Mouse (Mus musculus): ENCODE measurements around the gene Ptpn12. TPM values are rescaled to one million over a fixed set of nuclear protein-coding genes. Genes with fewer than 3 reads are reported as not detected.
A peak's percentile ranks its signal among the peaks of the same experiment; 100 is the strongest.

Ptpn12 gene
- polyA plus RNA-seq, 1 experiment from 2014 or later, result 29.1 TPM

- H3K4me2 ChIP-seq (replicated peaks), result no peak overlapping the region
- no peak for ATAC-seq
- no peaks in the 10 kb centered on the region for H3K36me3 ChIP-seq
- peaks cover 15% of the 10 kb centered on the region for H3K4me1 ChIP-seq (replicated peaks)
- H3K4me3 ChIP-seq (replicated peaks), result no peak overlapping the region
- H3K9ac ChIP-seq (replicated peaks), result no peak overlapping the region
- 95% methylated on average over 4 of the region's 4 CpGs for WGBS
- no peaks in the 10 kb centered on the region for H3K9me3 ChIP-seq
- no peak overlapping the region for H3K27ac ChIP-seq
- H3K27me3 ChIP-seq, result no peaks in the 10 kb centered on the region
Measured at GRCm38 (mm10) chr5:21047114-21047513, 8.6 kb downstream of the Ptpn12 start.

GRCm38 (mm10) chr5:21046150-21047048, 9.3 kb downstream of the Ptpn12 start:
- WGBS, result 95% methylated on average over 7 of the region's 7 CpGs
- Histone ChIP-seq H3K9ac (replicated peaks) (no peak overlapping the region), H3K4me2 (replicated peaks) (no peak overlapping the region), H3K27ac (no peak overlapping the region), H3K36me3 (no peaks in the 10 kb centered on the region), H3K9me3 (no peaks in the 10 kb centered on the region), H3K4me3 (replicated peaks) (no peak overlapping the region), H3K4me1 (replicated peaks) (peaks cover 9% of the 10 kb centered on the region), H3K27me3 (no peaks in the 10 kb centered on the region)
- ATAC-seq, result no peak

GRCm38 (mm10) chr5:21045462-21045861, 10.2 kb downstream of the Ptpn12 start:
- H3K27ac ChIP-seq, result no peak overlapping the region
- H3K9ac ChIP-seq (replicated peaks), result no peak overlapping the region
- no peaks in the 10 kb centered on the region for H3K9me3 ChIP-seq
- H3K4me2 ChIP-seq (replicated peaks), result no peak overlapping the region
- 98% methylated on average over 2 of the region's 2 CpGs for WGBS
- no peak for ATAC-seq
- no peaks in the 10 kb centered on the region for H3K36me3 ChIP-seq
- H3K27me3 ChIP-seq, result no peaks in the 10 kb centered on the region
- 0 out of 2 replicates have a peak, but pooled peaks cover 4% of the 10 kb centered on the region for H3K4me1 ChIP-seq (replicated peaks)
- no peak overlapping the region for H3K4me3 ChIP-seq (replicated peaks)

- no peaks in the 10 kb centered on the region for H3K27me3 ChIP-seq
- H3K4me2 ChIP-seq (replicated peaks), result no peak overlapping the region
- no peak overlapping the region for H3K4me3 ChIP-seq (replicated peaks)
- H3K27ac ChIP-seq, result no peak overlapping the region
- WGBS, result 96% methylated on average over 5 of the region's 5 CpGs
- no peaks in the 10 kb centered on the region for H3K9me3 ChIP-seq
- H3K9ac ChIP-seq (replicated peaks), result no peak overlapping the region
- H3K36me3 ChIP-seq, result no peaks in the 10 kb centered on the region
- H3K4me1 ChIP-seq (replicated peaks), result peaks cover 16% of the 10 kb centered on the region
- ATAC-seq, result no peak
Measured at GRCm38 (mm10) chr5:21038100-21038499, 17.6 kb downstream of the Ptpn12 start.

GRCm38 (mm10) chr5:21035689-21036480, 19.8 kb downstream of the Ptpn12 start:
- no peaks in the 10 kb centered on the region for H3K9me3 ChIP-seq
- ATAC-seq, result no peak

GRCm38 (mm10) chr5:21034388-21034966, 21.2 kb downstream of the Ptpn12 start:
- Histone ChIP-seq H3K27ac (no peak overlapping the region), H3K4me3 (replicated peaks) (no peak overlapping the region), H3K4me1 (replicated peaks) (peaks cover 17% of the 10 kb centered on the region), H3K9ac (replicated peaks) (no peak overlapping the region), H3K4me2 (replicated peaks) (no peak overlapping the region), H3K9me3 (no peaks in the 10 kb centered on the region), H3K27me3 (no peaks in the 10 kb centered on the region), H3K36me3 (no peaks in the 10 kb centered on the region)
- peak; percentile 71 for ATAC-seq
- WGBS, result 62% methylated on average over 6 of the region's 6 CpGs

More at GRCm38 (mm10) chr5:21035689-21036480, 19.8 kb downstream of the Ptpn12 start:
- Histone ChIP-seq H3K36me3 (no peaks in the 10 kb centered on the region), H3K9ac (replicated peaks) (no peak overlapping the region), H3K27ac (no peak overlapping the region), H3K4me3 (replicated peaks) (no peak overlapping the region), H3K27me3 (no peaks in the 10 kb centered on the region), H3K4me2 (replicated peaks) (no peak overlapping the region), H3K4me1 (replicated peaks) (peaks cover 17% of the 10 kb centered on the region)
- WGBS, result 88% methylated on average over 7 of the region's 7 CpGs

- ATAC-seq, result peak; percentile 67
- WGBS, result 70% methylated on average over 11 of the region's 11 CpGs
- H3K4me2 ChIP-seq (replicated peaks), result no peak overlapping the region
- H3K36me3 ChIP-seq, result no peaks in the 10 kb centered on the region; the same call in 1 of the 2 replicates
- H3K27ac ChIP-seq, result no peak overlapping the region
- H3K4me3 ChIP-seq (replicated peaks), result no peak overlapping the region
- H3K9ac ChIP-seq (replicated peaks), result no peak overlapping the region
- H3K9me3 ChIP-seq, result no peaks in the 10 kb centered on the region
- no peaks in the 10 kb centered on the region for H3K27me3 ChIP-seq
- peaks cover 17% of the 10 kb centered on the region for H3K4me1 ChIP-seq (replicated peaks)
Measured at GRCm38 (mm10) chr5:21033382-21034056, 22.2 kb downstream of the Ptpn12 start.

GRCm38 (mm10) chr5:21032626-21033025, 23.1 kb downstream of the Ptpn12 start:
- Histone ChIP-seq H3K4me3 (replicated peaks) (no peak overlapping the region), H3K27ac (no peak overlapping the region), H3K9me3 (no peaks in the 10 kb centered on the region), H3K9ac (replicated peaks) (no peak overlapping the region), H3K36me3 (peaks cover 5% of the 10 kb centered on the region), H3K4me2 (replicated peaks) (no peak overlapping the region), H3K4me1 (replicated peaks) (peaks cover 17% of the 10 kb centered on the region), H3K27me3 (no peaks in the 10 kb centered on the region)
- ATAC-seq, result no peak
- WGBS, result 65% methylated on average over 3 of the region's 3 CpGs

GRCm38 (mm10) chr5:21030226-21030625, 25.5 kb downstream of the Ptpn12 start:
- Histone ChIP-seq H3K27ac (no peak overlapping the region), H3K36me3 (peaks cover 9% of the 10 kb centered on the region), H3K27me3 (no peaks in the 10 kb centered on the region), H3K4me2 (replicated peaks) (no peak overlapping the region), H3K9me3 (no peaks in the 10 kb centered on the region), H3K4me3 (replicated peaks) (no peak overlapping the region), H3K4me1 (replicated peaks) (peaks cover 17% of the 10 kb centered on the region), H3K9ac (replicated peaks) (no peak overlapping the region)
- no peak for ATAC-seq

- Histone ChIP-seq H3K4me3 (replicated peaks) (no peak overlapping the region), H3K4me2 (replicated peaks) (no peak overlapping the region), H3K4me1 (replicated peaks) (no peaks in the 10 kb centered on the region), H3K36me3 (peaks cover 52% of the 10 kb centered on the region), H3K27ac (no peak overlapping the region), H3K9ac (replicated peaks) (no peak overlapping the region), H3K9me3 (no peaks in the 10 kb centered on the region), H3K27me3 (no peaks in the 10 kb centered on the region)
- 68% methylated on average over 5 of the region's 5 CpGs for WGBS
- ATAC-seq, result 0 out of 2 replicates have a peak, but pooled peaks have one; percentile 24
Measured at GRCm38 (mm10) chr5:21017075-21017474, 38.6 kb downstream of the Ptpn12 start.

- ATAC-seq, result no peak
- H3K36me3 ChIP-seq, result peaks cover 50% of the 10 kb centered on the region
- no peaks in the 10 kb centered on the region for H3K27me3 ChIP-seq
- no peak overlapping the region for H3K4me3 ChIP-seq (replicated peaks)
- H3K27ac ChIP-seq, result no peak overlapping the region
- H3K9ac ChIP-seq (replicated peaks), result no peak overlapping the region
- H3K9me3 ChIP-seq, result no peaks in the 10 kb centered on the region
- H3K4me2 ChIP-seq (replicated peaks), result no peak overlapping the region
- H3K4me1 ChIP-seq (replicated peaks), result no peaks in the 10 kb centered on the region
Measured at GRCm38 (mm10) chr5:21010908-21011307, 44.8 kb downstream of the Ptpn12 start.
